Mouse (Mus musculus) limb, embryonic 12.5 days (tissue): ENCODE data around the gene Plekhs1. TPM values are rescaled to one million over a fixed set of nuclear protein-coding genes. Genes with fewer than 3 reads are reported as not detected.
"Not testable (repeated sequence)": the region's sequence is repeated elsewhere in the genome, so short reads cannot be mapped to it uniquely, and the experiment has no call there.

Experiments used
- ATAC-seq: fragments of 200-750 bp; cut with Nextera tagmentation; 2 replicates; pipeline ENCODE4 v1.8.0; 2017; ENCODE audit warnings: low read depth, moderate TSS enrichment; ENCODE audit not compliant: insufficient number of reproducible peaks, insufficient read depth, low FRiP score, low TSS enrichment
- H3K27ac ChIP-seq: fragments of 300-500 bp; sonication (generic); 2 replicates; pipeline ENCODE4 v1.5.1; 2016; ENCODE audit warnings: mild to moderate bottlenecking, moderate library complexity
- H3K27me3 ChIP-seq: fragments of 300-500 bp; sonication (generic); 2 replicates; pipeline ENCODE4 v1.6.1; 2016; ENCODE audit warnings: mild to moderate bottlenecking, moderate library complexity
- H3K36me3 ChIP-seq: fragments of 300-500 bp; sonication (generic); 2 replicates; pipeline ENCODE4 v1.6.1; 2016; ENCODE audit warnings: mild to moderate bottlenecking, moderate library complexity
- H3K4me1 ChIP-seq: fragments of 300-500 bp; sonication (generic); replicated peaks from 2 replicates; pipeline ENCODE4 v1.6.1; 2016
- H3K4me2 ChIP-seq: fragments of 300-500 bp; sonication (generic); 2 replicates; pipeline ENCODE4 v1.6.1; 2016; ENCODE audit warnings: mild to moderate bottlenecking, moderate library complexity
- H3K4me3 ChIP-seq: fragments of 300-500 bp; sonication (generic); replicated peaks from 2 replicates; pipeline ENCODE4 v1.5.1; 2016; ENCODE audit warnings: mild to moderate bottlenecking
- H3K9ac ChIP-seq: fragments of 300-500 bp; sonication (generic); replicated peaks from 2 replicates; pipeline ENCODE4 v1.6.1; 2016; ENCODE audit warnings: mild to moderate bottlenecking, moderate library complexity
- H3K9me3 ChIP-seq: fragments of 300-500 bp; sonication (generic); 2 replicates; pipeline ENCODE4 v1.6.1; 2016; ENCODE audit warnings: mild to moderate bottlenecking, moderate library complexity
- WGBS: fragments of 180-500 bp; shearing (Covaris S2); methylation state at CpG from one replicate; pipeline ENCODE4 v1.1.7; 2016; 5-methylcytosine and 5-hydroxymethylcytosine counted together
- polyA plus RNA-seq: library from polyadenylated mRNA; unstranded; fragments of >200 nt; fragmentation: Nextera tagmentation; extraction: Ambion mirVana; gene quantifications from 2 replicates; pipeline ENCODE4 v1.2.1, GENCODE M21; 2016

The Plekhs1 gene
- polyA plus RNA-seq, 1 experiment from 2014 or later, result 0.25 TPM

DNA sequence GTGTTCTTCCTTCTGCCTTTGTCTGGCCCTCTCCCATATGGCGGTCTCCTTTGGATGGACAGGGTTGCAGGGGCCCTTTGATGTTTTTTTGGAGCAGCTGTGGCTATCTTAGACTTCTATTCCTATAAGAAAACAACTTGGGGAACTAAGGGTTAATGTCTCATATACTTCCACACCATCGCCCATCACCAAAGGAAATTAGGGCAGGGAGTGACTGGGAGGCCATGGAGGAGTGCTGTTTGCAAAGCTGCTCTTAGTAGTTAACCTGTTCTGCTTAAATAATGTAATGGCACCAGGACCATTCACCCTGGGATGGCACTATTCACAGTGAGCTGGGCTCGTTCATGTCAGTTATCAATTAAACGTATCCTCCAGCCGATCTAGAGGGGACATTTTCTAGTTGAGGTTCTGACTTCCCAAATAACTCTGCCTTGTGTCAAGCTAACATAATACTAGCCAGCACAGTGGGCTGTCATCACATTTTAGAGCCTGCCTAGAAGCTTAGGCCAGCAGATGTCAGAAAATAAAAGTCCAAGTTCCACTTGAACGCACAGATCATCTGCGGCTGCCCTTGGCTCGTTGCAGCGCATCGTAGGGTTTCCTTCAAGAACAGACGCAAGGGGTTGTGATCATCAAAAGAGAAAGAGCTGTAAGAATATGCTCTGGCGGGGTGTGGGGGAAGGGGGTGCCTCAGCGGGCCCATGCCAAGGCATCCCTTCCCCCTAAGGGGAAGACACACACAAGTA lies 23.4 kb downstream of the Plekhs1 start:
- Histone ChIP-seq H3K4me1 (peaks cover 10% of the 10 kb centered on the region), H3K27ac (no peak overlapping the region), H3K9me3 (no peaks in the 10 kb centered on the region), H3K9ac (no peak overlapping the region), H3K4me2 (no peak overlapping the region), H3K36me3 (no peaks in the 10 kb centered on the region), H3K27me3 (no peaks in the 10 kb centered on the region), H3K4me3 (no peak overlapping the region)
- WGBS, result 69% methylated on average over 13 of the region's 13 CpGs
- ATAC-seq, result no peak

DNA sequence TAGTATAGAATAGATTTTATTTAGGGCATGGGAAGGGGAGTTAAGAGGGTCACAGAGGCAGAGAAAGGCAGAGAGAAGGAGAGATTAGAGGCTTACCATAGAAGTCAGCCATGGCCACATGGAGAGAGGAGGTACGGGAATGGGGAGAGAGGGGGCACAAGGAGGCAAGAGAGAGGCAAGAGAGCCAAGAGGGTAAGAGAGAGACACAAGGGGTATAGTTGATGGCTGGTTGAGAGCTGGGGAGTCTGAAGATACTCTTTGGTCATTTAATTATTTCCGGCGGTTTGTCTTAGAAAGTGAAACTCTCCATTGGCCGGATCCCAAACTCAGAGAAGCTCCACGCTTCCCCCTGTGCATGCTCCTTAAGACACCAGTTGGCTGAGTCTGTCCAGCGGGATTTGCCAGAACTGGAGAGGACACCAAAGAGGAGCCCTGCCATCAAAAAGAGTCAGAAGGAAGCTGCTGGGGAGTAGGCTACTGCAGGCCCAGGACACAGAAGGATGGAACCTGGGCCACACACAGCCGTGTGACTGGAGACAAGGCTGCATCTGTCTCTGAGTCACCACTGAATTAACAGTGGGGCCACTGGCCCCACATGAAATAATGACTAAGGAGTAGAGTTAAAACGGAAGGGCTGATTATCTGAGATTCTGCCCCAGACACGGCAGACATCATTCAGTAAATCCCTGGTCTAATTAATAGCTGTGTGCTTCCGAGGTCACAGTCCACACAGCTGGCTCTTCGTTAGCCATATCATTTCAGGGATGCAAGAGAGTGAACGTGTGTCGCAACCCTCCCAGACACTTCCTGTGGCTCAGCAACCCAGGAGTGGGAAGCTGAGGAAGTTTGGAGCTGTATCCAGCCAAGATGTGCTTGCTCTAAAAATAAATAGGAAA lies 24.2 kb downstream of the Plekhs1 start:
- Histone ChIP-seq H3K36me3 (no peaks in the 10 kb centered on the region), H3K4me1 (peaks cover 10% of the 10 kb centered on the region), H3K9me3 (no peaks in the 10 kb centered on the region), H3K4me3 (no peak overlapping the region), H3K27ac (no peak overlapping the region), H3K4me2 (no peak overlapping the region), H3K27me3 (no peaks in the 10 kb centered on the region), H3K9ac (no peak overlapping the region)
- ATAC-seq, result no peak
- 50% methylated on average over 13 of the region's 13 CpGs for WGBS

DNA sequence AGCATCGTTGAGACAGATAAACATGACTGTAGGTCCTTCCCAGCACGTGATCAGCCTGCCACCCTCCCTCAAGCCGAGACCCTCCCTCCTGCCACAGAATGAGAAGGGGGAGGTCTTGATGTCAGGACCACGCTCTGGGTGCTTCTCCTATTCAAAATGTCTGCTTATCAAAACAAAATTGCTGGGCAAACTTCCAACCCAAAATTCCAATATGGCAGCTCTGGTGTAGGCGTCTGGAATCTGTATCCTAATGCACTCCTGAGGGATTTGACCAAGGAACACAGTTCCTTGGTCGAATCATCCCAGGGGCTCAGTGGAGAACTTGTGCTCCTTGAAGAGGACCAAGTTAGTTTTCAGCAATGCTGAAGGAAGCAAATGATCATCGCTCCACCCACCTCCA lies 25.5 kb downstream of the Plekhs1 start:
- Histone ChIP-seq H3K36me3 (no peaks in the 10 kb centered on the region), H3K4me3 (no peak overlapping the region), H3K27me3 (no peaks in the 10 kb centered on the region), H3K9me3 (no peaks in the 10 kb centered on the region), H3K4me2 (no peak overlapping the region), H3K27ac (no peak overlapping the region), H3K9ac (no peak overlapping the region), H3K4me1 (peaks cover 10% of the 10 kb centered on the region)
- ATAC-seq, result no peak
- WGBS, result 88% methylated on average over 7 of the region's 7 CpGs

DNA sequence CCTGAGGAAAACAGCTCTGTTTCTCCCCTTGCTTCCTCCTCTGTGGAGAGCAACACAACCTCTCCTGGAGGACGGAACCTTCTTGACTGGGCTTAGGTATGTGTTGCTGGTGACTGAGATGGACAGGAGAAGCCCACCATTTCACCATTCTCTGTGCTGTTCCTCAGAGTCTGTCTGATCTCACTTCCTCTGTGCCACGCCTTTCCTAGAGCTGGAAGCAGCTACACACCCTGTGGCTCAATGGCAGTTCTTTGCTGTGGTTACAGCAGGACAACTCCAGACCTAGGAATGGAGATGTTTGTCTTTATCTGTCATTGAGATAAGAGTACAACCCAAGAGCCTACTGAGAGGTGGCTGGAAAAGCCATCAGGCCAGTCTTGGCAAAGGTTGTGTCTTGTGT lies 25.9 kb downstream of the Plekhs1 start:
- H3K9me3 ChIP-seq, result no peaks in the 10 kb centered on the region
- peaks cover 10% of the 10 kb centered on the region for H3K4me1 ChIP-seq
- H3K9ac ChIP-seq, result no peak overlapping the region
- WGBS, result 90% methylated on average over 2 of the region's 2 CpGs
- H3K27ac ChIP-seq, result no peak overlapping the region
- no peak overlapping the region for H3K4me2 ChIP-seq
- no peaks in the 10 kb centered on the region for H3K27me3 ChIP-seq
- H3K4me3 ChIP-seq, result no peak overlapping the region
- ATAC-seq, result no peak
- no peaks in the 10 kb centered on the region for H3K36me3 ChIP-seq

DNA sequence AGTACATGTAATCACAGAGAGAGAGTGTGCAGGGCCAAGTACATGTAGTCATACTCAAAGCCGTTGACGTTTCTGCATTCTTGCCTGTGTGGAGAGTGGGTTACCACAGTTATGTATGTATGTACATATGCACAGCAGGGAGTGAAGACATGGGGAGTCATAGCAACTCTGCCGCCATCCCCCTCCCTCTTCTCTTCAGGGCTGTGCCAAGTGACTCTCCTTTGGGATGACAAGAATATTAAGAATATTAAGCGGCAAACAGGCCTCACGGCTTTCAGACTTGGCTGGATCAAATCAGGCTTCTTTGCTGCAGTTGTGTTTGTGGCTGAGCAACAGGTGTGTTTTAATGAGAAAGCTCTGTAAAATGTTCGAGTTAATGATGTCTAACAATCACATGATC lies 28.2 kb downstream of the Plekhs1 start:
- Histone ChIP-seq H3K36me3 (no peaks in the 10 kb centered on the region), H3K4me1 (peaks cover 10% of the 10 kb centered on the region), H3K27ac (no peak overlapping the region), H3K4me3 (no peak overlapping the region), H3K4me2 (no peak overlapping the region), H3K27me3 (no peaks in the 10 kb centered on the region), H3K9ac (no peak overlapping the region), H3K9me3 (no peaks in the 10 kb centered on the region)
- ATAC-seq, result no peak
- WGBS, result 68% methylated on average over 6 of the region's 6 CpGs

DNA sequence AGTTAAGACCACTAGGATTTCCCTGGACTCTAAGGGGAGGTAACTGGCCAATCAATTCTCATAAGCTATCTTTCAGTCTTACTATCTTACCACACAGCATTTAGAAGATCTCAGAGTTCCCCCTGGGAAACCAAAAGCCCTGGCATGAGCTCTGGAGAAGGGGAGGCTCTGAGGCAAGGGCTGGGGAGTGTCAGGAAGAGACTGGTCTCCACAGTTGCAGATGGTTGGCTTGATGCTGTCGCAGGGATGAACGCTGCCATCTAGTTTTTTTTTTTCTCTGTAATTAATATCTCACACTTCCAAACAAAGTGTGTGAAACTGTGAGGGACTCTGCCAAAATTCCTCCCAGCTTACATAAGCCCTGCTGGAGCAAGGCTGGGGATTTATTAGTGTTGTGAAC lies 32.7 kb downstream of the Plekhs1 start:
- no CpG with 5 or more reads among the region's 2 CpGs for WGBS
- ATAC-seq, H3K4me1 ChIP-seq, H3K4me2 ChIP-seq, H3K9me3 ChIP-seq, H3K36me3 ChIP-seq, H3K27me3 ChIP-seq, H3K27ac ChIP-seq, H3K4me3 ChIP-seq, H3K9ac ChIP-seq: not testable (repeated sequence)

DNA sequence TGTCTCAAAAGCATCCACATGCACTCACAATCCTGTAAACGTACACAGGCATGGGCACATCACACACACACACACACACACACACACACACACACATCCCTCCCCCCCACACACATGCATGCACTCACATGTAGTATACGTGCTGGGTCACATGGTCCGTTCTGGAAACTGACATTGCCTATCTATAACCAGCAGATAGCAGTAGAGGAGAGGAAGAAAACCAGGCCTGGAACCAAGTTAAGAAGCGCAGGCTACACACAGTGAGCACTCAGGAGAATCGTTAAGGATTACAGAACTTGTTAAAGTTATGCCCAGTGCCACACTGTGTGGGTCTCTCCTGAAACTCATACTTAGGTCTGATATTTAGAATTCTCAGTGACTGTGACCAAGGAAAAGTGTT lies 41.6 kb downstream of the Plekhs1 start:
- H3K9ac ChIP-seq, H3K4me1 ChIP-seq, H3K36me3 ChIP-seq, H3K27ac ChIP-seq, ATAC-seq, H3K4me2 ChIP-seq, H3K4me3 ChIP-seq, H3K9me3 ChIP-seq, H3K27me3 ChIP-seq: not testable (repeated sequence)
- no CpG with 5 or more reads among the region's 5 CpGs for WGBS

DNA sequence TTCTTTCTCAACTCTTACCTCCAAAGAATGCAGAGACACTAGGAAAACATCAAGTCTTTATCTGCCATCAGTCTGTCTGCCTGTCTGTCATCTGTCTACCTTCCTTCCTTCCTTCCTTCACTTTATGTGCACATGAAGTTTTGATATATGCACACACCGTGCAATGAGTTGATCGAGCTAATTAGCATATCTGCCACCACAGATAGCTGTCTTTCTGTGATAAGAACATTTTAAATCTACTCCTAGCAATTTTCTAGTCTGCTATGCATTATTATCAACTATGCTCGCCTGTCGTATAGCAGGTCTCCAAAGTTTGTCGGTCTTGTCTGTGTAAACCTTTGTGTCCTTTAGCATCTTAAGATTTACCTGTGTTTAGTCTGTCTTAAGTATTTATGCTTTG lies 42.1 kb downstream of the Plekhs1 start:
- H3K4me2 ChIP-seq, H3K27ac ChIP-seq, H3K9me3 ChIP-seq, H3K9ac ChIP-seq, H3K4me3 ChIP-seq, H3K27me3 ChIP-seq, ATAC-seq, H3K4me1 ChIP-seq, H3K36me3 ChIP-seq: not testable (repeated sequence)
- no CpG with 5 or more reads among the region's 5 CpGs for WGBS

DNA sequence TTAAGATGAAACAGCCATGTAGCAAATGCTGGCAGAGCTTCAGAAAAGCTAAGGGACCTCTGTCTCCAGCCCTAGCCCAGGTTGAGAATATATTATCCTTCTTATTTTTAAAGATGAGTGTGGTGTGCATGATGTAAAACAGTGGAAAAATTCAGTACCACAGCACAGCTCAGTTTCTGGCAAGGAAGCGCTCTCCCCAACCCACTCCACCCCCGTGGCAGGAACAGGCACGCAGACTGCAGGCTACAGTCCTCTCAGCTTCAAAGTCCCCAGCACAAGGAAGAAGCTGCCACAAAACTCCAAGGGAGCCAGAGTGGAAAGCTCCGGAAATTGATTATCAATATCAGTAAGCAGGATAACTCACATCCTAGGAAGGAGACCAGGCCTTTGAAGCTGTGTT lies 49.8 kb downstream of the Plekhs1 start:
- not testable (repeated sequence) for H3K9ac ChIP-seq, H3K36me3 ChIP-seq, H3K27me3 ChIP-seq, ATAC-seq, H3K4me2 ChIP-seq, H3K9me3 ChIP-seq, H3K4me3 ChIP-seq, H3K4me1 ChIP-seq, H3K27ac ChIP-seq
- no CpG with 5 or more reads among the region's 4 CpGs for WGBS

DNA sequence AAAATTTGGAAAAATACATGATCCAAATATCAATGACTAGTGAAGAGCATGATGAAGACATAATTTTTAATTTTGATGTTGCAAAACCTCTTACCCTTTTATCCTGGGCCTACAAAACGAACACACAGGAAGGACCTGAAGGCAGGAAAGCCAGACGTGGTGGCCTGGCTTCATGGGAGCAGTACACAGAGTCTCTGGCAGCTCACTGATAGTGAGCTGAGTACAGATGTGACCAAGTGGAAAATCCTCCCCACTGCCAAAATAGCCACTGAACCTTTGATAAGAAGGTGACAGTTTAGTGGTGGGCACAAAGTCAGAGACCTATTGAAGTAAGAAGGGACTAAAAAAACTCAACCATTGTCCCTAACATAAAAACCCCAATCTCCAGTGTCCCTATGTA lies 52.1 kb downstream of the Plekhs1 start:
- not testable (repeated sequence) for H3K36me3 ChIP-seq, H3K4me3 ChIP-seq, H3K9ac ChIP-seq, H3K27ac ChIP-seq, H3K4me2 ChIP-seq, H3K4me1 ChIP-seq, H3K9me3 ChIP-seq, ATAC-seq, H3K27me3 ChIP-seq
- WGBS, result no CpG with 5 or more reads among the region's 2 CpGs

DNA sequence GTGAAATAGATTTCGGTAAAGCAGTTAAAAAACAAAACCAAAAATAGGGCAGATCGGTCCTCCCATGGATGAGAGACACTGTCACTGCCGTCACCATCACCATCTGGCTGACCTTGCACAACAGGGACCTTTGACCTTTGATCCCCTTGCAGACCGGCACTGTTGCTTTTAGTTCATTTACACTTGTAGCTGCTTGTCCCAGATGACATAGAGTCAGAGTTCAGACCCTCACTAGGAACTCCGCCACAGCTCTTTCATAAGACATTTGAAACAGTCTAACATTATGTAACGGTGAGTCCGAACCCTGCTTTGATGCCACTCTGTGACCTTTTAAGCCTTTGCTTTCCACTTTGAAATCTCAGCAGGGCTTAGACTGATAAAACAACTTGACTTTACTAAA lies 58.0 kb downstream of the Plekhs1 start:
- H3K9me3 ChIP-seq, H3K4me1 ChIP-seq, H3K4me2 ChIP-seq, H3K4me3 ChIP-seq, H3K9ac ChIP-seq, ATAC-seq, H3K27ac ChIP-seq, H3K36me3 ChIP-seq, H3K27me3 ChIP-seq: not testable (repeated sequence)
- no CpG with 5 or more reads among the region's 7 CpGs for WGBS
